Mouse (Mus musculus) lung, postnatal 0 days (tissue): ENCODE results near the gene Zfp956. TPM values are rescaled to one million over a fixed set of nuclear protein-coding genes. Genes with fewer than 3 reads are reported as not detected.
A peak's percentile ranks its signal among the peaks of the same experiment; 100 is the strongest.

Source experiments
- ATAC-seq: fragments of 200-750 bp; cut with Nextera tagmentation; 2 replicates; pipeline ENCODE4 v1.8.0; 2017; ENCODE audit warnings: moderate library complexity
- DNase-seq: peaks from one replicate; pipeline ENCODE4 v3.0.0-alpha.2; 2016; ENCODE audit warnings: low spot score
- H3K27ac ChIP-seq: fragments of 300-500 bp; sonication (generic); 2 replicates; pipeline ENCODE4 v1.5.1; 2014; ENCODE audit warnings: antibody characterized with exemption, mild to moderate bottlenecking, low read length, mixed read lengths
- H3K27me3 ChIP-seq: fragments of 300-500 bp; sonication (generic); replicated peaks from 2 replicates; pipeline ENCODE4 v1.6.1; 2014; ENCODE audit warnings: low read length, mixed read lengths; ENCODE audit not compliant: insufficient read depth
- H3K36me3 ChIP-seq: fragments of 300-500 bp; sonication (generic); 2 replicates; pipeline ENCODE4 v1.6.1; 2014; ENCODE audit warnings: low read length, mixed read lengths; ENCODE audit not compliant: insufficient read depth
- H3K4me1 ChIP-seq: fragments of 300-500 bp; sonication (generic); 2 replicates; pipeline ENCODE4 v1.6.1; 2014; ENCODE audit warnings: antibody characterized with exemption, low read depth, low read length, mixed read lengths; ENCODE audit not compliant: insufficient read depth
- H3K4me2 ChIP-seq: fragments of 300-500 bp; sonication (generic); replicated peaks from 2 replicates; pipeline ENCODE4 v1.6.1; 2014; ENCODE audit warnings: low read depth, mild to moderate bottlenecking, low read length, moderate library complexity, mixed read lengths
- H3K4me3 ChIP-seq: fragments of 300-500 bp; sonication (generic); 2 replicates; pipeline ENCODE4 v1.5.1; 2014; ENCODE audit warnings: low read depth, low read length
- H3K9ac ChIP-seq: fragments of 300-500 bp; sonication (generic); replicated peaks from 2 replicates; pipeline ENCODE4 v1.6.1; 2014; ENCODE audit warnings: low read depth, mild to moderate bottlenecking
- H3K9me3 ChIP-seq: fragments of 300-500 bp; sonication (generic); 2 replicates; pipeline ENCODE4 v1.6.1; 2016; ENCODE audit warnings: low read length, mixed read lengths
- CTCF ChIP-seq: IDR thresholded peaks from 2 replicates; pipeline ENCODE4 v1.5.1; 2016; ENCODE audit warnings: antibody characterized with exemption, mild to moderate bottlenecking
- EP300 ChIP-seq: IDR thresholded peaks from 2 replicates; pipeline ENCODE4 v1.6.1; 2016; ENCODE audit warnings: antibody characterized with exemption, mild to moderate bottlenecking, control low read depth
- WGBS: fragments of 180-500 bp; shearing (Covaris S2); extraction: QIAGEN DNeasy Blood & Tissue Kit; methylation state at CpG from one replicate; pipeline ENCODE4 v1.1.7; 2014; 5-methylcytosine and 5-hydroxymethylcytosine counted together
- polyA plus RNA-seq: library from polyadenylated mRNA; unstranded; fragments of >200 nt; fragmentation: Nextera tagmentation; extraction: Ambion mirVana; gene quantifications from 2 replicates; pipeline ENCODE4 v1.2.1, GENCODE M21; 2015

The Zfp956 gene
- polyA plus RNA-seq = 4.7 and 5.3 TPM in 2 replicates

GRCm38 (mm10) chr6:47953191-47953726, at the start of gene Zfp956:
Gene Zfp956, plus strand, starts transcription at chr6:47953390.
- peak within 1 kb of the TSS; percentile 55 for H3K4me3 ChIP-seq
- no peaks in the 10 kb centered on the region for H3K9me3 ChIP-seq
- peak within 1 kb of the TSS; percentile 59 for H3K9ac ChIP-seq
- peak within 1 kb of the TSS; percentile 45; the same call in 1 of the 2 replicates for H3K27ac ChIP-seq
- peak; percentile 97 for DNase-seq
- no peaks in the 10 kb centered on the region for H3K36me3 ChIP-seq
- WGBS = under 1% methylated on average over 31 of the region's 31 CpGs
- peaks cover 4% of the 10 kb centered on the region; the same call in 1 of the 2 replicates for H3K4me1 ChIP-seq
- H3K4me2 ChIP-seq = peak within 1 kb of the TSS; percentile 87
- no peaks in the 10 kb centered on the region for H3K27me3 ChIP-seq
- TF ChIP-seq EP300 = no peak
- TF ChIP-seq CTCF = peak; percentile 40
- peak; percentile 100 for ATAC-seq

GRCm38 (mm10) chr6:47903587-47903986, 49.6 kb upstream of the Zfp956 start:
- H3K9me3 ChIP-seq = no peaks in the 10 kb centered on the region
- no peaks in the 10 kb centered on the region for H3K4me1 ChIP-seq
- H3K27ac ChIP-seq = no peak overlapping the region
- TF ChIP-seq CTCF (no peak), EP300 (no peak)
- DNase-seq (no peak), ATAC-seq (no peak)
- H3K36me3 ChIP-seq = peaks cover 55% of the 10 kb centered on the region
- 73% methylated on average over 4 of the region's 4 CpGs for WGBS
- no peaks in the 10 kb centered on the region for H3K27me3 ChIP-seq
- no peak overlapping the region for H3K4me2 ChIP-seq
- no peak overlapping the region for H3K9ac ChIP-seq
- H3K4me3 ChIP-seq = no peak overlapping the region

- Histone ChIP-seq H3K4me2 (no peak overlapping the region), H3K4me3 (no peak overlapping the region), H3K9ac (no peak overlapping the region), H3K9me3 (no peaks in the 10 kb centered on the region), H3K27ac (no peak overlapping the region), H3K27me3 (no peaks in the 10 kb centered on the region), H3K36me3 (peaks cover 55% of the 10 kb centered on the region), H3K4me1 (no peaks in the 10 kb centered on the region)
- ATAC-seq = no peak
- DNase-seq = no peak
- no peak for TF ChIP-seq CTCF
- no peak for TF ChIP-seq EP300
- 72% methylated on average over 19 of the region's 19 CpGs for WGBS
These were observed 48.8 kb upstream of the Zfp956 start for GRCm38 (mm10) chr6:47904361-47904760.

- no peak for ATAC-seq
- 79% methylated on average over 44 of the region's 44 CpGs for WGBS
- no peak overlapping the region for H3K9ac ChIP-seq
These were observed 48.1 kb upstream of the Zfp956 start for GRCm38 (mm10) chr6:47904917-47905695.

GRCm38 (mm10) chr6:47906326-47906725, 46.9 kb upstream of the Zfp956 start:
- no peaks in the 10 kb centered on the region for H3K27me3 ChIP-seq
- no peak for DNase-seq
- H3K4me2 ChIP-seq = no peak overlapping the region
- H3K9me3 ChIP-seq = no peaks in the 10 kb centered on the region
- H3K36me3 ChIP-seq = peaks cover 51% of the 10 kb centered on the region
- no peak overlapping the region for H3K4me3 ChIP-seq
- 97% methylated on average over 5 of the region's 5 CpGs for WGBS
- ATAC-seq = no peak
- no peak overlapping the region for H3K27ac ChIP-seq
- no peaks in the 10 kb centered on the region for H3K4me1 ChIP-seq
- H3K9ac ChIP-seq = no peak overlapping the region
- TF ChIP-seq EP300 (no peak), CTCF (no peak)

More at GRCm38 (mm10) chr6:47904917-47905695, 48.1 kb upstream of the Zfp956 start:
- no peak for TF ChIP-seq EP300
- no peak for TF ChIP-seq CTCF
- Histone ChIP-seq H3K4me3 (no peak overlapping the region), H3K27me3 (no peaks in the 10 kb centered on the region), H3K9me3 (no peaks in the 10 kb centered on the region), H3K36me3 (peaks cover 55% of the 10 kb centered on the region), H3K4me2 (no peak overlapping the region), H3K27ac (no peak overlapping the region), H3K4me1 (no peaks in the 10 kb centered on the region)
- DNase-seq = no peak

- Histone ChIP-seq H3K36me3 (peaks cover 33% of the 10 kb centered on the region), H3K9ac (no peak overlapping the region), H3K9me3 (no peaks in the 10 kb centered on the region), H3K27me3 (no peaks in the 10 kb centered on the region), H3K4me3 (no peak overlapping the region), H3K4me2 (no peak overlapping the region), H3K4me1 (no peaks in the 10 kb centered on the region), H3K27ac (no peak overlapping the region)
- no peak for ATAC-seq
- TF ChIP-seq EP300 (no peak), CTCF (no peak)
- WGBS = 59% methylated on average over 1 of the region's 1 CpGs
- no peak for DNase-seq
These were observed 44.2 kb upstream of the Zfp956 start for GRCm38 (mm10) chr6:47909007-47909406.
